Mouse (Mus musculus): ENCODE measurements around the gene Tgfbi. TPM values are rescaled to one million over a fixed set of nuclear protein-coding genes. Genes with fewer than 3 reads are reported as not detected.

Gene Tgfbi
- 100 to 1,000 TPM; 354 to 422 TPM for total RNA-seq (2023)

GRCm38 (mm10) chr13:56609103-56609856 is at the start of gene Tgfbi:
TSS of gene Tgfbi (plus strand) at chr13:56609523.

Other genes starting within 250 kb of the Tgfbi start
- gene Gm3045, start 182.9 kb upstream of the Tgfbi start, total RNA-seq (2023) = not detected
- gene Slc25a48, start 171.2 kb upstream of the Tgfbi start, total RNA-seq (2023) = not detected
- not detected for gene Il9, start 127.3 kb upstream of the Tgfbi start, total RNA-seq (2023)
- under 1 TPM in 1 of 2 experiments, not detected in 1; 0.40 TPM for gene Fbxl21, start 87.1 kb upstream of the Tgfbi start, total RNA-seq (2023)
- gene Lect2, start 61.0 kb upstream of the Tgfbi start, total RNA-seq (2023) = not detected
- 10 to 100 TPM; 10.0 to 10.4 TPM for gene Smad5, start 93.5 kb downstream of the Tgfbi start, total RNA-seq (2023)
- gene Gm45623, start 144.3 kb downstream of the Tgfbi start, total RNA-seq (2023) = not detected

All from neutrophil, adult 83 days (primary cell).